Mouse (Mus musculus): ENCODE measurements at regions not wholly inside any gene's neighbourhood (a gene's known extent, or its start where the extent isn't known, plus 50 kb on each side); places are given as distances from the start of the nearest gene placed in this dataset.
"Not testable (repeated sequence)": the region's sequence is repeated elsewhere in the genome, so short reads cannot be mapped to it uniquely, and the experiment has no call there.

- Histone ChIP-seq H3K4me3 (ENCODE audit: low read depth, low read length) (no peak overlapping the region), H3K4me1 (ENCODE audit: control insufficient read depth, insufficient read depth, low read length) (peaks cover 5% of the 10 kb centered on the region; the same call in 1 of the 2 replicates), H3K9me3 (replicated peaks; ENCODE audit: control insufficient read depth, low read length, poor library complexity, severe bottlenecking) (no peaks in the 10 kb centered on the region), H3K27ac (ENCODE audit: low read length) (no peak overlapping the region), H3K4me2 (ENCODE audit: low read length) (no peak overlapping the region), H3K27me3 (ENCODE audit: control insufficient read depth, insufficient read depth, low read depth, low read length) (no peaks in the 10 kb centered on the region), H3K36me3 (ENCODE audit: control insufficient read depth, insufficient read depth, low read length) (no peaks in the 10 kb centered on the region), H3K9ac (ENCODE audit: low read depth, low read length) (no peak overlapping the region)
- no peak for ATAC-seq
- WGBS, result 94% methylated on average over 5 of the region's 5 CpGs
Observed at GRCm38 (mm10) chr14:61758586-61758985, 151.3 kb downstream of the Kcnrg start.

DNA sequence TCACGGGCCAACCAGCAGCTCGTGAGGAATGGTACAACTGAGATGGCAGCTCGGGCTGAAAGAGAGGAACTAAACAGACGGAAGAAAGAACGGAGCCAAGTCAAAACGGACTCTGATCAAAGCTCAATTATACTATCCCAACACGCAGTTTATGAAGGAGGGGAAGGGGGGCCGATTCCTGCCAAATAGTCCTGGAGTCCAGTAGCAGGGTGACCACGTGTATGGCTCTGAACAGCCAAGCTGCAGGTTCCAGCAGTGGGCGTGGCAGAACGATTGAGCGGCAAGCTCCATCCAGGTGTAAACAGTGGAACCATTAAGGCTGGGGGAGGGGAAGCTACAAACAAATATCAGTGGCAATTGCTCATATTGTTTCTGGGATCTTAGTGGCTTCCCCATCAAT, 152.9 kb downstream of the Kcnrg start:
- not testable (repeated sequence) for H3K9ac ChIP-seq (ENCODE audit: low read depth, low read length); H3K9me3 ChIP-seq (replicated peaks; ENCODE audit: control insufficient read depth, low read length, poor library complexity, severe bottlenecking); ATAC-seq; H3K27me3 ChIP-seq (ENCODE audit: control insufficient read depth, insufficient read depth, low read depth, low read length); H3K4me3 ChIP-seq (ENCODE audit: low read depth, low read length); H3K36me3 ChIP-seq (ENCODE audit: control insufficient read depth, insufficient read depth, low read length); H3K4me1 ChIP-seq (ENCODE audit: control insufficient read depth, insufficient read depth, low read length); H3K27ac ChIP-seq (ENCODE audit: low read length); H3K4me2 ChIP-seq (ENCODE audit: low read length)
- 84% methylated on average over 12 of the region's 12 CpGs for WGBS

- WGBS, result 92% methylated on average over 5 of the region's 5 CpGs
Observed at GRCm38 (mm10) chr14:61762076-61762475, 154.8 kb downstream of the Kcnrg start.

GRCm38 (mm10) chr14:61769881-61770280, 162.6 kb downstream of the Kcnrg start:
- Histone ChIP-seq H3K36me3 (ENCODE audit: control insufficient read depth, insufficient read depth, low read length) (no peaks in the 10 kb centered on the region), H3K4me1 (ENCODE audit: control insufficient read depth, insufficient read depth, low read length) (no peaks in the 10 kb centered on the region), H3K27me3 (ENCODE audit: control insufficient read depth, insufficient read depth, low read depth, low read length) (no peaks in the 10 kb centered on the region), H3K9ac (ENCODE audit: low read depth, low read length) (no peak overlapping the region), H3K4me3 (ENCODE audit: low read depth, low read length) (no peak overlapping the region), H3K9me3 (replicated peaks; ENCODE audit: control insufficient read depth, low read length, poor library complexity, severe bottlenecking) (no peaks in the 10 kb centered on the region), H3K4me2 (ENCODE audit: low read length) (no peak overlapping the region), H3K27ac (ENCODE audit: low read length) (no peak overlapping the region)
- no peak for ATAC-seq
- 74% methylated on average over 5 of the region's 5 CpGs for WGBS

More at GRCm38 (mm10) chr14:61762076-61762475, 154.8 kb downstream of the Kcnrg start:
- no peak for ATAC-seq
- Histone ChIP-seq H3K4me3 (ENCODE audit: low read depth, low read length) (no peak overlapping the region), H3K27me3 (ENCODE audit: control insufficient read depth, insufficient read depth, low read depth, low read length) (no peaks in the 10 kb centered on the region), H3K9me3 (replicated peaks; ENCODE audit: control insufficient read depth, low read length, poor library complexity, severe bottlenecking) (no peaks in the 10 kb centered on the region), H3K36me3 (ENCODE audit: control insufficient read depth, insufficient read depth, low read length) (no peaks in the 10 kb centered on the region), H3K9ac (ENCODE audit: low read depth, low read length) (no peak overlapping the region), H3K27ac (ENCODE audit: low read length) (no peak overlapping the region), H3K4me2 (ENCODE audit: low read length) (no peak overlapping the region), H3K4me1 (ENCODE audit: control insufficient read depth, insufficient read depth, low read length) (peaks cover 5% of the 10 kb centered on the region; the same call in 1 of the 2 replicates)

- no peak overlapping the region for H3K27ac ChIP-seq (ENCODE audit: low read length)
- no peak overlapping the region for H3K9ac ChIP-seq (ENCODE audit: low read depth, low read length)
- no peaks in the 10 kb centered on the region for H3K4me1 ChIP-seq (ENCODE audit: control insufficient read depth, insufficient read depth, low read length)
- no peaks in the 10 kb centered on the region for H3K36me3 ChIP-seq (ENCODE audit: control insufficient read depth, insufficient read depth, low read length)
- H3K4me3 ChIP-seq (ENCODE audit: low read depth, low read length), result no peak overlapping the region
- no peaks in the 10 kb centered on the region for H3K27me3 ChIP-seq (ENCODE audit: control insufficient read depth, insufficient read depth, low read depth, low read length)
- H3K4me2 ChIP-seq (ENCODE audit: low read length), result no peak overlapping the region
- H3K9me3 ChIP-seq (replicated peaks; ENCODE audit: control insufficient read depth, low read length, poor library complexity, severe bottlenecking), result no peaks in the 10 kb centered on the region
- 86% methylated on average over 3 of the region's 3 CpGs for WGBS
- no peak for ATAC-seq
Observed at GRCm38 (mm10) chr14:61774171-61774570, 166.9 kb downstream of the Kcnrg start.

DNA sequence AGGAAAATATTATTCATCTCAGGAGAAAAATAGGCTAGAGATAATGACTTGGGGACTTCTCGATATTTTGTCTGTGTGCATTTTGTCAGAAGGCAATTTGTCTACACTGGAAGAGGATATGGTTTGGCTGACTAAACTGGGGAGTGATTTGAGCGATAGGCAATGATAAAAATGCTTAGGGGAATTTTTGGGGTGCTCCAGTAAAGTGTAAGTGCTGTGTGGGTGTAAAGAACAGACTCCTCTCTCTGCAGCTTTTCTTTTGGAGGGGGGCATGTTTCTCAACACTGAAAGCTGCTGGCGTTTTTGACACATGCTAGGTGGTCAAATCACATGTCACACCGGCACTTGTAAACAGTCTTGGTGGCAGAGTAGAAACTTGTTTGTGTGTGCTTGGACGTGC, 171.4 kb downstream of the Kcnrg start:
- Histone ChIP-seq H3K36me3 (ENCODE audit: control insufficient read depth, insufficient read depth, low read length) (no peaks in the 10 kb centered on the region), H3K4me3 (ENCODE audit: low read depth, low read length) (no peak overlapping the region), H3K9me3 (replicated peaks; ENCODE audit: control insufficient read depth, low read length, poor library complexity, severe bottlenecking) (no peaks in the 10 kb centered on the region), H3K27ac (ENCODE audit: low read length) (no peak overlapping the region), H3K4me2 (ENCODE audit: low read length) (no peak overlapping the region), H3K27me3 (ENCODE audit: control insufficient read depth, insufficient read depth, low read depth, low read length) (no peaks in the 10 kb centered on the region), H3K4me1 (ENCODE audit: control insufficient read depth, insufficient read depth, low read length) (no peaks in the 10 kb centered on the region), H3K9ac (ENCODE audit: low read depth, low read length) (no peak overlapping the region)
- no peak for ATAC-seq
- 86% methylated on average over 5 of the region's 5 CpGs for WGBS

GRCm38 (mm10) chr14:61783206-61783605, 175.9 kb downstream of the Kcnrg start:
- H3K9me3 ChIP-seq (replicated peaks; ENCODE audit: control insufficient read depth, low read length, poor library complexity, severe bottlenecking), result no peaks in the 10 kb centered on the region
- no peak for ATAC-seq
- no peaks in the 10 kb centered on the region for H3K27me3 ChIP-seq (ENCODE audit: control insufficient read depth, insufficient read depth, low read depth, low read length)
- no peaks in the 10 kb centered on the region for H3K4me1 ChIP-seq (ENCODE audit: control insufficient read depth, insufficient read depth, low read length)
- H3K4me2 ChIP-seq (ENCODE audit: low read length), result no peak overlapping the region
- no peak overlapping the region for H3K9ac ChIP-seq (ENCODE audit: low read depth, low read length)
- no peak overlapping the region for H3K4me3 ChIP-seq (ENCODE audit: low read depth, low read length)
- H3K36me3 ChIP-seq (ENCODE audit: control insufficient read depth, insufficient read depth, low read length), result no peaks in the 10 kb centered on the region
- H3K27ac ChIP-seq (ENCODE audit: low read length), result no peak overlapping the region
- WGBS, result 84% methylated on average over 3 of the region's 3 CpGs

DNA sequence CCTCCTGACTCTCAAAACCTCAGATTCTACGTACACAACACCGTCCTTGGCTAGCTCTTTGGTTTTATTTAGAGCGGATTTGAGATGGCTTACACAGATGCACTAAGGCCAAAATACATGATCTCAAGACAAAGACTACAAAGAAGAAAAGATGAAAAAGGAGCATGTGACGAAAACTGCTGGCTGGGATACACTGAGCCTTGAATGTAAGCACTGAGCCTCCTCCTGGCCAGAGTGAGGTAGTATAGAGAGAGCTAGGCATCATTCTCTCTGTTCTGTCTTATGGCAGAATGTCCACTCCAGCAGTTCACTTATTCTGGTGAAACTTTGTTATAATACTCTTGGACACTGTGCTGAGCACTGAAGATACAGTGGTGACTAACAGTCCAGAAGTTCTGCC, 177.4 kb downstream of the Kcnrg start:
- Histone ChIP-seq H3K4me3 (ENCODE audit: low read depth, low read length) (no peak overlapping the region), H3K4me2 (ENCODE audit: low read length) (no peak overlapping the region), H3K9me3 (replicated peaks; ENCODE audit: control insufficient read depth, low read length, poor library complexity, severe bottlenecking) (no peaks in the 10 kb centered on the region), H3K36me3 (ENCODE audit: control insufficient read depth, insufficient read depth, low read length) (no peaks in the 10 kb centered on the region), H3K4me1 (ENCODE audit: control insufficient read depth, insufficient read depth, low read length) (no peaks in the 10 kb centered on the region), H3K27ac (ENCODE audit: low read length) (no peak overlapping the region), H3K27me3 (ENCODE audit: control insufficient read depth, insufficient read depth, low read depth, low read length) (no peaks in the 10 kb centered on the region), H3K9ac (ENCODE audit: low read depth, low read length) (no peak overlapping the region)
- ATAC-seq, result no peak
- WGBS, result 73% methylated on average over 4 of the region's 4 CpGs

- no peak for ATAC-seq
- Histone ChIP-seq H3K36me3 (ENCODE audit: control insufficient read depth, insufficient read depth, low read length) (no peaks in the 10 kb centered on the region), H3K27me3 (ENCODE audit: control insufficient read depth, insufficient read depth, low read depth, low read length) (no peaks in the 10 kb centered on the region), H3K9me3 (replicated peaks; ENCODE audit: control insufficient read depth, low read length, poor library complexity, severe bottlenecking) (no peaks in the 10 kb centered on the region), H3K4me2 (ENCODE audit: low read length) (no peak overlapping the region), H3K4me1 (ENCODE audit: control insufficient read depth, insufficient read depth, low read length) (no peaks in the 10 kb centered on the region), H3K9ac (ENCODE audit: low read depth, low read length) (no peak overlapping the region), H3K4me3 (ENCODE audit: low read depth, low read length) (no peak overlapping the region), H3K27ac (ENCODE audit: low read length) (no peak overlapping the region)
Observed at GRCm38 (mm10) chr14:61786031-61786430, 178.8 kb downstream of the Kcnrg start.

DNA sequence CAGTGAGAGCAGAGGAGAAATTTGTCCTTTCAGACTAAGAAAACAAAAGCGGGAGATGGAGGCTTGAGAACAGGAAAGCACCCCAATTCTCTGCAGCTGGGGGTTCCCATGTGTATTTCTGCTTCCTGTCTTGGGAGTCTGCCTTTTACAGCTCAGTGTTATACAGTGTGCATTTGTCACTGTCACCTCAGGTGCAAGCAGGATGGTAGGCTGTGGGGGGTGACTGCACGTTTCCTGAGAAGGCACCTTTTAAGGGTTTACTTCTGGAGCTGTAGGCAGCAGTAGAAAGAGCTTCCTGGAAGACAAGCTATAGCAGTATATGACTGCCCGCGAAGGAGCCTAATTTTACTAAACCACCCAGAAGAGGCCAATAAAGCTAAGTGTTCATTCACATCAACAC, 180.5 kb downstream of the Kcnrg start:
- Histone ChIP-seq H3K4me1 (ENCODE audit: control insufficient read depth, insufficient read depth, low read length) (no peaks in the 10 kb centered on the region), H3K4me2 (ENCODE audit: low read length) (no peak overlapping the region), H3K36me3 (ENCODE audit: control insufficient read depth, insufficient read depth, low read length) (no peaks in the 10 kb centered on the region), H3K9me3 (replicated peaks; ENCODE audit: control insufficient read depth, low read length, poor library complexity, severe bottlenecking) (no peaks in the 10 kb centered on the region), H3K4me3 (ENCODE audit: low read depth, low read length) (no peak overlapping the region), H3K27me3 (ENCODE audit: control insufficient read depth, insufficient read depth, low read depth, low read length) (no peaks in the 10 kb centered on the region), H3K27ac (ENCODE audit: low read length) (no peak overlapping the region), H3K9ac (ENCODE audit: low read depth, low read length) (no peak overlapping the region)
- ATAC-seq, result no peak
- WGBS, result 94% methylated on average over 4 of the region's 4 CpGs
